Mouse (Mus musculus) liver, adult 2 months (tissue): ENCODE measurements at regions not wholly inside any gene's neighbourhood (a gene's known extent, or its start where the extent isn't known, plus 50 kb on each side); places are given as distances from the start of the nearest gene placed in this dataset.

Source experiments
- DNase-seq: peaks from one replicate; pipeline ENCODE4 v3.0.0-alpha.2; 2011; ENCODE audit warnings: low read depth, low spot score; ENCODE audit errors: extremely low read depth
- H3K27ac ChIP-seq: fragments of 200-500 bp; replicated peaks from 2 replicates; pipeline ENCODE4 v1.5.1; 2012; ENCODE audit warnings: low read depth, mild to moderate bottlenecking, control low read depth, inconsistent platforms, low read length; ENCODE audit not compliant: insufficient read depth
- H3K27me3 ChIP-seq: fragments of 200-500 bp; 2 replicates; pipeline ENCODE4 v1.6.1; 2012; ENCODE audit warnings: mild to moderate bottlenecking, moderate library complexity, low read length, inconsistent platforms; ENCODE audit not compliant: control insufficient read depth, insufficient read depth
- H3K36me3 ChIP-seq: fragments of 200-500 bp; 2 replicates; pipeline ENCODE4 v1.6.1; 2012; ENCODE audit warnings: low read length, inconsistent platforms; ENCODE audit not compliant: control insufficient read depth, insufficient read depth
- H3K4me1 ChIP-seq: fragments of 200-500 bp; 2 replicates; pipeline ENCODE4 v1.6.1; 2011; ENCODE audit warnings: low read length; ENCODE audit not compliant: control insufficient read depth, insufficient read depth
- H3K4me3 ChIP-seq: fragments of 200-500 bp; 2 replicates; pipeline ENCODE4 v1.5.1; 2011; ENCODE audit warnings: low read depth, mild to moderate bottlenecking, control low read depth, low read length, moderate library complexity; ENCODE audit not compliant: insufficient read depth
- H3K79me2 ChIP-seq: fragments of 200-500 bp; 2 replicates; pipeline ENCODE4 v1.6.1; 2012; ENCODE audit warnings: inconsistent platforms, mild to moderate bottlenecking, low read length, moderate library complexity; ENCODE audit not compliant: control insufficient read depth, insufficient read depth
- H3K9ac ChIP-seq: fragments of 200-500 bp; 2 replicates; pipeline ENCODE4 v1.6.1; 2012; ENCODE audit warnings: low read depth, mild to moderate bottlenecking, control low read depth, inconsistent platforms, low read length
- CTCF ChIP-seq: fragments of 200-500 bp; IDR thresholded peaks from 2 replicates; pipeline ENCODE4 v1.5.1; 2011; ENCODE audit warnings: low read depth, low read length, control low read depth
- POLR2A ChIP-seq: fragments of 200-500 bp; IDR thresholded peaks from 2 replicates; pipeline ENCODE4 v1.6.1; 2011; ENCODE audit warnings: low read length, control low read depth; ENCODE audit not compliant: insufficient read depth; ENCODE audit errors: extremely low read depth
- WGBS: fragments of 180-500 bp; shearing (Covaris S2); methylation state at CpG from one replicate; pipeline ENCODE4 v1.1.7; 2018; 5-methylcytosine and 5-hydroxymethylcytosine counted together

DNA sequence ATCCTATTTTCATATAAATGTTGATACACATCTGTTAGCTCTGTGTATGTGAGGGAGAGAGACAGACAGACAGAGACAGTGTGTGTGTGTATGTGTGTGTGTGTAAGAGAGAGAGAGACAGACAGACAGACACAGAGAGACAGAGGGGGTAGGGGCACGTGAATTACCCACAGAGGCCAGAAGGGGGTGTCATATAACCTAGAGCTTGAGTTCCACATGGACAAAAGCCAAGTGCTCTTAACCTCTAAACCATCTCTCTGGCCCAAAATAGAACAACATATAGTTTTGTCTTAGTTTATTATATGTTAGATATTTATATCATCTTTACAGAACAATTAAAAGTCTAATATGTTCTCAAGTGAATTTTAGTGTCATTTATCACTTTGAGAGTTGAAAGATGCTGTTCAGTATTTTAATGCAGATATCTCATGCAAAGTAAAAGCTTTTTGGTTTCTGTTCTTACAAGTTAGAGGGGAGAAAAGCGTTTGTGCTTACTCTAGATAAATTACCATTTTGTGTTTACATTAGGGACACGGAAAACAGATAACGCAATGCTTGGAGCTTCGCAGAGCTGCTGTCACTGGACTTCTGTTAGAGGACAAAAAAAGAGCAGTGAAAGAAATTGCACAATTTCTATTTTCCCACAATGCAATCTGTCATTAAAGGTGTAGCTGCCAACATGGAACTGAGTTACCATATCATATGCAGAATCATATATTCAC, 710.6 kb upstream of the Tmem132c start:
- TF ChIP-seq CTCF = peak; percentile 46
- TF ChIP-seq POLR2A = no peak

DNA sequence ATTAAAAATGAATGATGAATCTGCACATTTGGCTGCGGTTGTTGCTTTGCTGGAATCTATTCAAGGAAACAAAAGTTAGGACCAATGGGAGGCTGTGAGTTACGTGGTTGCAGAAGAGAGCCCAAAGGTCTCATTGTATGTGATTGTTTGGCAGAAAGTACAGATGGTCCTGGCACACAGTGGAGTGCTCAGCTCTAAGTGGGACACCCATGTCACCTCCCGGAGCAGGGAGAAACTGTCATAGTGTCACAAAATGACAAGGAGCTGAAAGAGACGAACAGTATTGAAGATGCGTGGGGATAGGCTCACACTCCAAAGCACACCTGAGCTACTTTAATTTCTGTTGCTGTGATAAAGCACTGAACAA, 710.1 kb upstream of the Tmem132c start:
- Histone ChIP-seq H3K9ac (no peak overlapping the region), H3K27me3 (no peaks in the 10 kb centered on the region), H3K4me1 (peaks cover 10% of the 10 kb centered on the region; the same call in 1 of the 2 replicates), H3K79me2 (no peaks in the 10 kb centered on the region), H3K4me3 (0 out of 2 replicates have a peak overlapping the region, but pooled peaks have one; percentile 13), H3K27ac (peak overlapping the region; percentile 69), H3K36me3 (no peaks in the 10 kb centered on the region)
- 30% methylated on average over 5 of the region's 5 CpGs for WGBS
- DNase-seq = peak; percentile 88
- TF ChIP-seq POLR2A = no peak
- no peak for TF ChIP-seq CTCF

More for the DNA sequence above, 710.6 kb upstream of the Tmem132c start:
- Histone ChIP-seq H3K4me3 (peak overlapping the region; percentile 13; the same call in 1 of the 2 replicates), H3K9ac (no peak overlapping the region), H3K27ac (peak overlapping the region; percentile 69), H3K79me2 (no peaks in the 10 kb centered on the region), H3K27me3 (no peaks in the 10 kb centered on the region), H3K4me1 (peaks cover 8% of the 10 kb centered on the region; the same call in 1 of the 2 replicates), H3K36me3 (no peaks in the 10 kb centered on the region)
- peak; percentile 93 for DNase-seq
- 7% methylated on average over 5 of the region's 5 CpGs for WGBS

DNA sequence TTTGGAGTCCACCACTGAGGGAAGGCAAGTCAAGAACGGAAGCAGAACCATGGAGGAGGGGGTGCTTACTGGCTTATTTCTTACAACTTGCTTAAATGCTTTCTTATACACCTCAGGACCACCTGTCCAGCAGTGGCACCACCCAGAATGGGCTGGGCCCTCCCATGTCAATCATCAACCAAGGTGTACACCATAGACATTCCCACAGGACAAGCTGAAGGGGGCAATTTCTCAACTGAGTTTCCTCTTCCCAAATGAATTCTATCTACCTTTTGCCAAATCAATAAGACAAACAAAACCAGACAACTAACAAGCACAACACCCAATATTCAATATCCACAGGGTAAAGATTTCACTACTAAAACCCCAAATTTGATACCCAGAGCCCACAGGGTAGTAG, 709.6 kb upstream of the Tmem132c start:
- WGBS = 17% methylated on average over 1 of the region's 1 CpGs
- Histone ChIP-seq H3K27me3 (no peaks in the 10 kb centered on the region), H3K79me2 (no peaks in the 10 kb centered on the region), H3K4me1 (peaks cover 11% of the 10 kb centered on the region; the same call in 1 of the 2 replicates), H3K4me3 (no peak overlapping the region), H3K27ac (peak overlapping the region; percentile 69), H3K36me3 (no peaks in the 10 kb centered on the region), H3K9ac (no peak overlapping the region)
- DNase-seq = peak; percentile 91
- TF ChIP-seq CTCF (no peak), POLR2A (no peak)

GRCm38 (mm10) chr5:126538072-126538471, 703.5 kb upstream of the Tmem132c start:
- H3K4me3 ChIP-seq = no peak overlapping the region
- H3K27me3 ChIP-seq = no peaks in the 10 kb centered on the region
- TF ChIP-seq POLR2A (no peak), CTCF (no peak)
- no peaks in the 10 kb centered on the region for H3K79me2 ChIP-seq
- H3K27ac ChIP-seq = no peak overlapping the region
- peaks cover 3% of the 10 kb centered on the region; the same call in 1 of the 2 replicates for H3K4me1 ChIP-seq
- no peaks in the 10 kb centered on the region for H3K36me3 ChIP-seq
- no peak for DNase-seq
- H3K9ac ChIP-seq = no peak overlapping the region
- 71% methylated on average over 2 of the region's 2 CpGs for WGBS

DNA sequence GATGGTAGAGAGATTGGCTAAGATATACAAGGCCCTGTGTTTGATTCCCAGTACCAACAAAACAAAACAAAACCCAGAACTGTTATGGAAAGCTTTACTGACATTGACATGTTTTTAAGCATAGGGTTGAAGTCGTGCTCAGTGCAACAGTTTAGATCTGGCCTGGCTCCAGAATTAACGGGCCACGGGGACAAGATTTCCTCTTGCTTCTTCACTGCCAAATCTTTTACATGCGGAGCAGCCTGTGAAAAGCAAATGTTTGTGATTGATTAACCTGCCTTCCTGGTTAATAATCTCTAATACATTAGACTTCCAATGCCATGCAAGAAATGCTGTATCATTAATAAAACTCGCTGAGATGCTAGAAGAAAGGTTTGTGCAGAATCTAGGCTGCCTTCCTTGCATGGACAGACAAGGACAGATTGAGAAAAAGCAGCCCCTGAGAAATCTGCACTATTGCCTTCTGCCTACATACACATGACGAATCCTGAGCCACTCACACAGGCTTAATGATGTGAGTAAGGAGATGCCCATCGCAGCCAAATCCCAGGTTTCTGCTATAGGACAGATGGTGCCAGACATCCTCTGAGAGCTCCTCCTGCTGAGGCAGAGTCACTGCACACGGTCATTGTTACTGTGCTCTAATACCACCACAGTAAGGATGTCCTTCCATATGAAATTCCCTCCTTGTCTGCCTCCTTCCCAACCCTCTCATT, 697.2 kb upstream of the Tmem132c start:
- TF ChIP-seq POLR2A (no peak), CTCF (no peak)
- 17% methylated on average over 8 of the region's 8 CpGs for WGBS
- Histone ChIP-seq H3K27ac (no peak overlapping the region), H3K4me3 (no peak overlapping the region), H3K79me2 (no peaks in the 10 kb centered on the region), H3K36me3 (no peaks in the 10 kb centered on the region), H3K9ac (no peak overlapping the region), H3K4me1 (peaks cover 4% of the 10 kb centered on the region), H3K27me3 (no peaks in the 10 kb centered on the region)
- DNase-seq = peak; percentile 93
